Mouse (Mus musculus) hindbrain, embryonic 11.5 days (tissue): ENCODE results near the gene Insig1. TPM values are rescaled to one million over a fixed set of nuclear protein-coding genes. Genes with fewer than 3 reads are reported as not detected.

Experiments
- ATAC-seq: fragments of 200-750 bp; cut with Nextera tagmentation; 2 replicates; pipeline ENCODE4 v1.8.0; 2017; ENCODE audit warnings: mild to moderate bottlenecking, moderate TSS enrichment, moderate library complexity; ENCODE audit not compliant: low FRiP score
- DNase-seq: peaks from one replicate; pipeline ENCODE4 v3.0.0-alpha.2; 2015; ENCODE audit warnings: low spot score
- H3K27ac ChIP-seq: fragments of 300-500 bp; sonication (generic); 2 replicates; pipeline ENCODE4 v1.5.1; 2014; ENCODE audit warnings: mild to moderate bottlenecking, low read depth, low read length
- H3K27me3 ChIP-seq: fragments of 300-500 bp; sonication (generic); 2 replicates; pipeline ENCODE4 v1.6.1; 2014; ENCODE audit warnings: mild to moderate bottlenecking, low read length, moderate library complexity, mixed read lengths; ENCODE audit not compliant: control insufficient read depth, insufficient read depth
- H3K36me3 ChIP-seq: fragments of 300-500 bp; sonication (generic); 2 replicates; pipeline ENCODE4 v1.6.1; 2014; ENCODE audit warnings: mild to moderate bottlenecking, low read length, moderate library complexity, mixed read lengths; ENCODE audit not compliant: control insufficient read depth, insufficient read depth
- H3K4me1 ChIP-seq: fragments of 300-500 bp; sonication (generic); replicated peaks from 2 replicates; pipeline ENCODE4 v1.6.1; 2014; ENCODE audit warnings: low read length, mixed read lengths; ENCODE audit not compliant: control insufficient read depth, insufficient read depth
- H3K4me2 ChIP-seq: fragments of 300-500 bp; sonication (generic); replicated peaks from 2 replicates; pipeline ENCODE4 v1.6.1; 2014; ENCODE audit warnings: mild to moderate bottlenecking, low read depth, low read length
- H3K4me3 ChIP-seq: fragments of 300-500 bp; sonication (generic); 2 replicates; pipeline ENCODE4 v1.5.1; 2014; ENCODE audit warnings: low read depth, low read length
- H3K9ac ChIP-seq: fragments of 300-500 bp; sonication (generic); 2 replicates; pipeline ENCODE4 v1.6.1; 2014; ENCODE audit warnings: low read depth, low read length
- H3K9me3 ChIP-seq: fragments of 300-500 bp; sonication (generic); 2 replicates; pipeline ENCODE4 v1.6.1; 2016; ENCODE audit warnings: low read length; ENCODE audit not compliant: control insufficient read depth
- WGBS: fragments of 180-500 bp; shearing (Covaris S2); extraction: QIAGEN DNeasy Blood & Tissue Kit; methylation state at CpG from one replicate; pipeline ENCODE4 v1.1.7; 2014; 5-methylcytosine and 5-hydroxymethylcytosine counted together
- polyA plus RNA-seq: library from polyadenylated mRNA; unstranded; fragments of >200 nt; fragmentation: Nextera tagmentation; extraction: Ambion mirVana; gene quantifications from 2 replicates; pipeline ENCODE4 v1.2.1, GENCODE M21; 2014

Insig1 gene
- polyA plus RNA-seq, 1 experiment from 2014 or later, result 118 TPM

GRCm38 (mm10) chr5:28037639-28038038, 33.5 kb upstream of the Insig1 start:
- no peak overlapping the region for H3K4me2 ChIP-seq
- 59% methylated on average over 5 of the region's 5 CpGs for WGBS
- DNase-seq (no peak), ATAC-seq (no peak)
- no peaks in the 10 kb centered on the region for H3K36me3 ChIP-seq
- no peaks in the 10 kb centered on the region for H3K9me3 ChIP-seq
- H3K4me1 ChIP-seq, result no peaks in the 10 kb centered on the region
- H3K27me3 ChIP-seq, result no peaks in the 10 kb centered on the region
- no peak overlapping the region for H3K27ac ChIP-seq
- no peak overlapping the region for H3K4me3 ChIP-seq
- no peak overlapping the region for H3K9ac ChIP-seq

DNA sequence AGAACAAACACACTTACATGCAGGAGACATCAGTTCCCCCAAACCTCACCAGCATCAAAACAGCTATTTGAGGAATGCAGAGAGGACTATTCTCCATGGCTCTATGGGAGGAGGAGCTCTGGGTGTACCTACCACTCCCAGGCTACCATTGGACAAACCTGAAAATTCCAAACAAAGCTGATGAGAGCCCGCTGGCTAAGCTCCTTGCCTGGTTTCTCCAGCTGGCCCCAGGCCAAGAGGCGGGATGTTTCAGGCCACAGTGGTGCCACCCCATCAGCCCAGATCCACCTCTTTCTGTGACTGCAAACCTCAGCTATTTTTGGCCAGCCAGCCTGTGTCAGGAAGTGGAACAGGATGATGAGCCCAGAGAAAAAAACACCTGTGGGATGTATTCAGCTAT, 33.0 kb upstream of the Insig1 start:
- Histone ChIP-seq H3K4me3 (no peak overlapping the region), H3K4me2 (no peak overlapping the region), H3K4me1 (no peaks in the 10 kb centered on the region), H3K27ac (no peak overlapping the region), H3K27me3 (no peaks in the 10 kb centered on the region), H3K9me3 (no peaks in the 10 kb centered on the region), H3K36me3 (no peaks in the 10 kb centered on the region), H3K9ac (no peak overlapping the region)
- ATAC-seq (no peak), DNase-seq (peak; percentile 6)
- 45% methylated on average over 2 of the region's 2 CpGs for WGBS

DNA sequence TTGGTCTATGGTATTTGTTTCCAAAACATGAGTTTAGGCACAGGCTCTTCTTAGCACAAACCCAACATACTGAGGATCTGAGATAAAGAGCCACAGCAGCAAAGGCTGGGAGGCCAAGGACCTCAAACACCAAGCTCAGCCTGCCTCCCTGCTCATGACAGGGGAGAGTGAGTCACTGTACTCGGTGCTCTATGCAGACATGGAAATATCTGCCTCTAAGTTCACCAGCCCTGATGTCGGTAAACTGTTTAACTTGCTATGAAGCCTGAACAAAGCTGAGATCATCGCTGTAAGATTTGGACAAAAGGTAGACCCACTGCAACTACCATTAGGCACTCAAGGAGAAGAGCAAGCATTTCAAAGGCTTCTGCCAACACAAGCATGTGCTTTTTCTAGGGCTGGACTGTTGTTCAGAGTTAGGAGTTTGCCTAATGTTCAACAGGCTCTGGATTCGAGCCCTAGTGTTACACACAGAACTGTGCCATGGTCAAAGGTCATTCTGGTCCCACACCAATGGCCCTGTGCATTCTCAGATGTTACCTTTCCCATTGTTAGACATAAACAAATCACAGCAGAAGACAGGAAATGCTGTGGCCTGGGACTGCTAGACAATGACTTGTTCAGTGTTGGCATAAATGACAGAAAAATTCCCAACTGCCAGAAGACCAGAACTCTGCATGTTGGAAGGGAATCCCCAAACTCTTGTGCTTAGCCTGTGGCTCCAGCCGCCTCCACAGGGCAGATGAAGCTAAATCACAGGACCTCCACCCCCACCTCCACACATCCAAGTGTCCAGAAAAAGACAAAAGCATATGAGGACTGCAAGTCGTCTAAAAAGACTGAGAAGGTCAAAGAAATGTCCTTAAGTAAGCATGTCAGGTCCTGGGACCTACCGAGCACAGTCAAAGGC, 31.2 kb upstream of the Insig1 start:
- 85% methylated on average over 7 of the region's 7 CpGs for WGBS
- Histone ChIP-seq H3K4me2 (no peak overlapping the region), H3K27ac (no peak overlapping the region), H3K27me3 (no peaks in the 10 kb centered on the region), H3K9ac (no peak overlapping the region), H3K4me3 (no peak overlapping the region), H3K9me3 (no peaks in the 10 kb centered on the region), H3K4me1 (no peaks in the 10 kb centered on the region), H3K36me3 (no peaks in the 10 kb centered on the region)
- ATAC-seq (no peak), DNase-seq (no peak)

DNA sequence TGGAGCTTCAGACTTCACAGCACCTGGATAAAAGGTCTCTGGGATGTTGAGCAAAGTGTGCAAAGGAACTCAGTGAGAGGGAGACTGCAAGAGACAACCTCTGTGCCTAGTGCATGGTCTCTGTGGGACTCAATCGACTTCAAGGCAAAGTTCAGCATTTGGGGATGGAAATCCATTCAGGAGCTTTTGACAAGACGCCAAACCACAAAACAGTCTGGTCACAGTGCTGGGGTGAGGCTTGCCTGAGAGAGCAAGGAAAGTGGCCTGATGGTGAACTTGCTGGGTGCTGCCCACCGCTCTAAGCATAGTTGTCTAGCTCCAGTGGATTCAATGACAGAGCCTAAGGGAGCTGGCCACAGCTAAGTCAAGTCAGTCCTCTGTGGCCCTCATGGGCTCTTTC, 30.4 kb upstream of the Insig1 start:
- H3K27ac ChIP-seq, result no peak overlapping the region
- no peaks in the 10 kb centered on the region for H3K9me3 ChIP-seq
- DNase-seq (no peak), ATAC-seq (no peak)
- H3K9ac ChIP-seq, result no peak overlapping the region
- no peaks in the 10 kb centered on the region for H3K36me3 ChIP-seq
- H3K4me1 ChIP-seq, result no peaks in the 10 kb centered on the region
- no peak overlapping the region for H3K4me3 ChIP-seq
- no peak overlapping the region for H3K4me2 ChIP-seq
- no peaks in the 10 kb centered on the region for H3K27me3 ChIP-seq
- 86% methylated on average over 3 of the region's 3 CpGs for WGBS

- no peak overlapping the region for H3K4me2 ChIP-seq
- H3K9me3 ChIP-seq, result no peaks in the 10 kb centered on the region
- no peak overlapping the region for H3K4me3 ChIP-seq
- H3K27ac ChIP-seq, result no peak overlapping the region
- no peaks in the 10 kb centered on the region for H3K36me3 ChIP-seq
- H3K4me1 ChIP-seq, result no peaks in the 10 kb centered on the region
- no peaks in the 10 kb centered on the region for H3K27me3 ChIP-seq
- no peak for ATAC-seq
- DNase-seq, result no peak
- H3K9ac ChIP-seq, result no peak overlapping the region
- 87% methylated on average over 3 of the region's 3 CpGs for WGBS
These were observed 29.1 kb upstream of the Insig1 start for GRCm38 (mm10) chr5:28042021-28042420.

DNA sequence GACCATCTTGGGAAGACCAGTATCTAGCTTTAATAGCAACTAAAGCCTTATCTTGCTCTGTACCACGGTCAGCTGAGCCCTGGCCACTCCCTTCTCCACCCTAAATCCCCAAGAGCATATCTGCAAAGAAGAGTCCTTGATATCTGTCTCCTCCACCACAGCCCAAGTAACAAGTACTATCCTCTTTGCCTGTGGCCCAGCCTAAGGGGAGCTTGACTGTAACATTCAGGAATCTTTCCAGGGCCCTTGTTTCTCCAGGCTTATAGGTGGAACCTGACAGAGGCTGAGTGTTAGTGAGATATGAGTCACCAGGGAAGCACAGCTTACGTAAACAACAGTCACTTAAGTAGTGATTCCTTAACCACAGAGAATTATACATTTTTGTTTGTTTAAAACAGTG, 28.4 kb upstream of the Insig1 start:
- H3K27ac ChIP-seq, result no peak overlapping the region
- DNase-seq (no peak), ATAC-seq (no peak)
- H3K9ac ChIP-seq, result no peak overlapping the region
- no peaks in the 10 kb centered on the region for H3K36me3 ChIP-seq
- no peaks in the 10 kb centered on the region for H3K27me3 ChIP-seq
- WGBS, result 83% methylated on average over 2 of the region's 2 CpGs
- H3K9me3 ChIP-seq, result no peaks in the 10 kb centered on the region
- no peak overlapping the region for H3K4me3 ChIP-seq
- H3K4me2 ChIP-seq, result no peak overlapping the region
- no peaks in the 10 kb centered on the region for H3K4me1 ChIP-seq

DNA sequence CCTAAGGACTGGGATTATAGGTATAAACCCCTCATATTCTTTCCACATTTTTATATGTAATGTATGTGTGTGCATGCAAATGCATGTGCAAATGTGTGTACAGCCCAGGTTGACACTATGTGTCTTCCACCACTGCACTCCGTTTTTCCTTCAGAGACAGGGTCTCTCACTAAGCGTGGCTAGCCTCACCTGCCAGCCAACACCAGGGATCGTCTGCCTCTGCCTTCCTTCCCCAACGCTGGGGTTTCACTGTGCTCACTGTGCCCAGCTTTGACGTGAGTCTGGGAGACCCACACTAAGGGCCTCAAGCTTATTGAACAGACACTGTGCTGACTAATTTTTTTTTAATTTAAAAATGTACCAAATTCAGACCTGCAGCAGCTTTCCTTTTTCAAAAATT, 27.8 kb upstream of the Insig1 start:
- Histone ChIP-seq H3K4me1 (no peaks in the 10 kb centered on the region), H3K27me3 (no peaks in the 10 kb centered on the region), H3K9ac (no peak overlapping the region), H3K4me2 (no peak overlapping the region), H3K4me3 (no peak overlapping the region), H3K9me3 (no peaks in the 10 kb centered on the region), H3K36me3 (no peaks in the 10 kb centered on the region), H3K27ac (no peak overlapping the region)
- 81% methylated on average over 5 of the region's 5 CpGs for WGBS
- ATAC-seq (no peak), DNase-seq (no peak)

DNA sequence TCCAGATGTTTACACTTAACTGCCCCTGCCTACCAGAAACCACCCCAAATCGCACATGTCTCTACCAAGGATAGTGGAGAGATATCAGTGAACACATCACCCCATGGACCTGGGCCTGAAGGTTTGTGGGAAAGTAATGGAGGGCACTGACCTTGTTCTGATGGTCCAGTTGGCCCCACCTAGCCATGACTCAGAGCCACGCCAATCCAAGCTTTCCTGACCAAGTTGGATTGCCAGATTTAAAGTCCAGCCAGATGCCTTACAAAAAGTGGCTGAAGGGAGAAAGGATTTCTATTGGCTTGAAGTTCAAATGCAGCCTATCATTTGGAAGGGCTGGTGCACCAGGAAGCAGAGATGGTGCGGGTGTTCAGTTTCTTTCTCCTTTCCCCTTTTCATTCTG, 24.2 kb upstream of the Insig1 start:
- no peak overlapping the region for H3K27ac ChIP-seq
- ATAC-seq (no peak), DNase-seq (no peak)
- no peaks in the 10 kb centered on the region for H3K9me3 ChIP-seq
- H3K4me1 ChIP-seq, result no peaks in the 10 kb centered on the region
- H3K9ac ChIP-seq, result no peak overlapping the region
- 85% methylated on average over 3 of the region's 3 CpGs for WGBS
- no peak overlapping the region for H3K4me3 ChIP-seq
- H3K36me3 ChIP-seq, result no peaks in the 10 kb centered on the region
- no peak overlapping the region for H3K4me2 ChIP-seq
- H3K27me3 ChIP-seq, result no peaks in the 10 kb centered on the region

GRCm38 (mm10) chr5:28047961-28048360, 23.2 kb upstream of the Insig1 start:
- H3K9me3 ChIP-seq, result no peaks in the 10 kb centered on the region
- WGBS, result 77% methylated on average over 1 of the region's 1 CpGs
- H3K4me2 ChIP-seq, result no peak overlapping the region
- no peak overlapping the region for H3K9ac ChIP-seq
- DNase-seq (no peak), ATAC-seq (no peak)
- H3K36me3 ChIP-seq, result no peaks in the 10 kb centered on the region
- no peak overlapping the region for H3K27ac ChIP-seq
- no peaks in the 10 kb centered on the region for H3K4me1 ChIP-seq
- H3K27me3 ChIP-seq, result no peaks in the 10 kb centered on the region
- H3K4me3 ChIP-seq, result no peak overlapping the region
